Mouse (Mus musculus) layer of hippocampus, postnatal 36 days (tissue): ENCODE measurements around the gene Slc7a5. TPM values are rescaled to one million over a fixed set of nuclear protein-coding genes. Genes with fewer than 3 reads are reported as not detected.

ENCODE experiments used
- DNase-seq, 2 experiments: peaks; one replicate each; pipeline ENCODE4 v3.0.0; 2022
- total RNA-seq, 2 experiments: library from RNA; stranded (reverse); gene quantifications; 2 replicates each; pipeline ENCODE4 v1.2.3; 2021

The Slc7a5 gene
- total RNA-seq, result 10 to 100 TPM; 60.2 to 70.4 TPM

- DNase-seq, result peak; percentile 94 to 95
Measured at GRCm38 (mm10) chr8:121907587-121908248, at the start of gene Slc7a5. Gene Slc7a5 (minus strand): TSS chr8:121907694.

GRCm38 (mm10) chr8:121955825-121956500 is 48.5 kb upstream of the Slc7a5 start:
- DNase-seq, result no peak

DNA sequence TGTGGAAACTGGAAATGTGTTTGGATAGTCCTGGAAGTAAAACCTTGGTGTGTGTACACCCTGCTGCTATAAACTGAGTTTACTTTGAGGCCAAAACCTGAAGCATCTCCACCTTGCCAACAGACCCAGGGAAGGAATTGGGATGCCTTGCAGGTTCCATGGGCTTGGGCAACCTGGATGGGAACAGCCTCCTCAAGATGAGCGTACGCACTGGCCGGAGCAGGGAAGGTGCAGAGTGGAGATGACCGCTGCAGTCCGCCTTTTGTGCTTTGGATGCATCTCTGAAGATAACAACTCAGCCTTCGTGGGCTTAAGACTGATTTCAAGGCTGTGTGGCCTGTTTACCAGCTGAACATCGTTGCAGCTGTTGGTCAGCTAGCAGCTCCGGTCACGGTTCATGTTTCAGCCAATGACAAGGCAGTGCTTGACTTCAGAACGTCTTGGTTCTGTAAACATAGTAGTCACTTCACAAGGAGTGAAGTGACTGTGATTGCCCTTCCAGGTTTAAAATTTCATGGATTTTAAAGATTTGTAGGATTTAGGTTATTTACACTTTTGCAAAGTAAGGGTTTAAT is 47.6 kb upstream of the Slc7a5 start:
- DNase-seq, result no peak

DNA sequence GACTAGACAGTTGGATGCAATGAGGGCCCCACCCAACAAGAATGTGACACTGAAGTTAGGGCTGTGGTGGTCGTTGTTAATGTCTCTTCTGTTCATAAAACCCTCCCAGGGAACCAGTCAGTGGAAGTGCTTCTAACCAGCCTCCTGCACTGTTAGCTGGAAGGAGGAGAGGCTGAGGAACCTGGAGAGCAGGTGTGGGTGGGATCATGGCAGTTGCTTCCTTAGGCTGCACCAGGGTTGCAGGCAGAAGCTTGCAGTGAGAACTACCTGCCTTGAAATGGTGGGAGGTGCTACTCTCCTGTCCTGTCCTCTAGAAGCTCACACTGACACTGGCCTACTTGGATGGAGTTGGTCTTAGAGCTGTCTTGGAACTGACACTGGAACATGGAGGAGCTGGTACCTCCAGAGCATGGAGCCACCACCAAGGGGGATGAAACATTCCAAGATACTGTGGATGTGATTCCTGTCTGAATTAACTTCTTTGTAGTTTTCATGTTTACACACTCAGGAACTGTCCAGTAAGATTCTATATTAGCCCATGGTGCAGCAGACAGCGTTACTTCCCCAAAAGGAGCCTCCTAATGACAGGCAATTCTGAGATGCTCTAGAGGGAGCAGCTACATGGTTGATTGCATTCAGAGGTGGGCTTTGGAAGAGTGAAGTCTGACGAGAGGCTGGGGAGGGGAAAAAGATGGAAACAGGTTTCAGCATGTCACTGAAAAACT is 46.5 kb upstream of the Slc7a5 start:
- no peak for DNase-seq

- DNase-seq, result no peak
Measured at GRCm38 (mm10) chr8:121952800-121953199, 45.3 kb upstream of the Slc7a5 start.

DNA sequence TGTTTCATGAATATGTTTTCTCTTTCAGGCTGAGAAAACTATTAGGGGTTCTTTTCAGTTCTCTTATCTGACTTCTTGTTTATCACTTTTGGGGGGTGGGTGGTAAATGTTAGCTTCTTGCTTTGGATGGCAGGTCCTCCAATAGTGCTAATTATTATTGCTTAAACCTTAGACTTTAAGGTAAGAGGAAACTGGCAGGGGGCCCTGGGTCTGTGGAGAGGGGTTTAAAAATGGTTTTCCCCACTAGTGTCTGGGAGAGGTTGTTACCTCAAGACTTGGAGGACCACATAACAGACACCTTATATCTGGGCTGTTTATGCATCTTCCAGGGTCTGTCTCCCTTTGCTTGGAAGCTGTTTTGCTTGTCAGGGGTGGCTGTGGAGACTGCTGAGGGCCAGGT is 44.6 kb upstream of the Slc7a5 start:
- no peak for DNase-seq

GRCm38 (mm10) chr8:121951656-121952009 is 44.1 kb upstream of the Slc7a5 start:
- no peak for DNase-seq

GRCm38 (mm10) chr8:121950749-121951655 is 43.5 kb upstream of the Slc7a5 start:
- DNase-seq, result peak; percentile 44 to 60

DNA sequence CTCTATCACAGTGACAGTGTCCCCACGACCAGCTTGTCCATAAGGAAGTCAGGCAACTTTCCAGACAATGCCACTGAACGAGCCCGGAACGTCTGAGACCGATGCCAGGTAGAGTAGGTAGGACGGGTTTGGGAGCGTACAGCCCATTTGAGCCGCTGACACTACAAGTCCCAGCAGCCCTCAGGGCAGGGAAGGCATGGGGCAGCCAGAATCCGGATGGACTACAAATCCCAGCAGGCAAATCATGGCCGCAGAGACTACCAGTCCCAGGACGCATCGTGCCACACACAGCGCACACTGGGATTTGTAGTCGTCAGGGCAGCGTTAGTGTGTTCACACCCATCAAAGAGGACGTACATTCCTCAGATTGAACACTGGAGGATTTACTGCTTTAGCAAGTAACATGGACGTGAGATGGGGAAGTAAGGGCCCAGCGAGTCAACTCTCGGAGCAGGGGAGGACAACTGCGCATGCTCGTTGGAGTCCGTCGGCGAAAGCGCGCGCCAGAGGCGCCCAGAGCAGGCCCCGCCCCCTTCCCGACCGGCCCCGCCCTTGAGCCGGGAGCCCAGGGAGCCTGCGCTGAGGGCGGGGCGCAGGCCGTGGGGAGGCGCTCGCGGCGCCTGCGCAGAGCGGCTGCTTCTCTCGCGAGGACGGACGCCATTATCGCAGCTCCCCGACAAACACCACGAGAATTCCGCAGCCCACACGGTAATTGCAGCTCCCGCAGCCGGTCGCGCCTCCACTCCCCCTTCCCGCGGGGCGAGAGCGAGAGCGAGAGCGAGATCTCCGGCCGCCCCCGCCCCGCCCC is 42.7 kb upstream of the Slc7a5 start:
- DNase-seq, result peak; percentile 98

- DNase-seq, result no peak
Measured at GRCm38 (mm10) chr8:121949222-121949800, 41.8 kb upstream of the Slc7a5 start, which contains the start of gene Banp. Gene Banp (plus strand): TSS chr8:121949750.

DNA sequence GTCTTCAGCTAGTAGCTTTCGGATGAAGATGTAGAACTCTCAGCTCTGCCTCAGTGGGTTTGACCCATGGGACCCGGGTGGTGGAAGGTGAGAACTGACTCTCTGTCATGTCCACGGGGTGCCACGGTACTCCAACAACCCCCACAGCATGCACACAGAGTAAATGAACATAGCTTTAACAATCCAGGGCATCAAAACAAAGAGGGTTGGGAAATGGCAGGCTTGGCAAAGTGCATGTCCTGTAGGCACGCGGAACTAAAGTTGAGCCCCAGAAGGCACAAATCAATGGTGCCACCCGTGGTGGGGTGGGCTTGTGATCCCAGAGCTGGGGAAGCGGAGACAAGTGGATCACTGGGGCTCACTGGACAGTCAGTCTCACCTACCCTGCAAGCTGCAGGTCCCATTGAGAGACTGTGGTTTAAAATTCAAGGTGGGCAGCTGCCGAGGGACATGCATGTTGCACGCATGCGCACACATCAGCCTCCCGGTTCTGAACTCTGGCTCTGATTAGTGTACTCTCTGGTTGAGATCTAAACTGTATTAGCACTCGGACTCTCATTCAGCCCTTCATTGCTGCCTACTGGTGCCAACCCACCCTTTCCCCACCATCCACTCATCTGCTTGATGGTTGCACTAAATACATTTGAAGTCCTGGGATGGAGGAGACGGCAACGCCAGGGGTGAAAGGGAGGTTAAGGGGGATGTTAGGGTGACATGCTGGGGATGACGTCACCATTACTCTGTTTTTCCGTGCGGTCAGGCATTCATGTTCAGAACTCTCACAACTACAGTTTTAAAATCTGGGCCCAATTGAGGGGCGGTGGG is 41.0 kb upstream of the Slc7a5 start:
- DNase-seq, result no peak

DNA sequence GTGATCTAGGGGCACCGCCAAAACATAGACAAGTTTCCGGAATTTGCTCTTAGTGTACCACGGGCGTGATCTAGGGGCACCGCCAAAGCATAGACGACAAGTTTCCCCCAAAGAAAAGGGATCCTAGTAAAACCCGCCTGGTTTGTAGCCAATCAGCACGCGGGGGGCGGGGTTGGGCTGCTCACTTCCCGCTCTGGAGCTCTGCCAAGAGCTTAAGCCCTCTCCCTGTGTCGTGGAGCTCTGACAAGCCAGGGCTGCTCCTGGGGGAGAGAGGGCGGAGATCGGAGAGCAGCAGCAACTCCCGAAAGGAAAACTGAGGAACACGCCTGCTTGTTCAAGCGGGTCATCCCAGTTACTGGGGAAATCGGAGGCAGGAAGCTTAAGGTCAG is 40.3 kb upstream of the Slc7a5 start:
- peak; percentile 64 to 71 for DNase-seq

DNA sequence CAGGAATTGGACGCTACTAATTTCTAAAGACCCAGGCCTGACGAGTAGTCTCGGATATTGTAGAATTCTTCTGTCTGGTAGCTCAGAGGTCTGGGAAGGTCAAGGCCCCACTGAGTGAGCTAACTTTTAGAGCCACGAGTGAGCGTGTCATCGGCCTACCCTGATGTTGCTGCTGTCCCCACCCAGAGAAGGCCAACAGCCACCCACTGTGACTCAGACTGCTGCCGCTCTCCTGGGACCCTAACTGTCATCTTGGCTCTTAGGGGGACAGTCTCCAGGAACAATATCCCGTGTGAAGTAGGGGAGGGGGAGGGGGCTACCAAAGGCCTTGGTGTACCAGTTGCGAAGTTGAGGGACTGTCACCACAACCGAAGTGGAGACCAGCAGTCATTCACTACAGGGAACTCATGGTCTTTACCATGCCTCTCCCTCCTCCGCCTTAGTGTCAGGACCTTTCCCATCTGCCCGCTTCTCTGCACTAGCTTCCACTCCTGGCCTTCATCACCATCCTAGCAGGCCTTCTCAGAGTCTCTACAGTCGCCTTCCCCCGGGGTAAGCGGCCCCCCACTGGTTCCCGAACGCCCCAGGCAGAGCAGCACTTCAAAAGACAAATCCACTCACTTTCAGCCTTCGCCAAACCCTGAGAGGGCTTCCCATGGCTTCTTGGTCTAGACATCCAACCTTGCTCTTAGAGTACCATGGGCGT is 39.7 kb upstream of the Slc7a5 start:
- DNase-seq, result no peak

- DNase-seq, result no peak
Measured at GRCm38 (mm10) chr8:121946351-121946750, 38.9 kb upstream of the Slc7a5 start.

DNA sequence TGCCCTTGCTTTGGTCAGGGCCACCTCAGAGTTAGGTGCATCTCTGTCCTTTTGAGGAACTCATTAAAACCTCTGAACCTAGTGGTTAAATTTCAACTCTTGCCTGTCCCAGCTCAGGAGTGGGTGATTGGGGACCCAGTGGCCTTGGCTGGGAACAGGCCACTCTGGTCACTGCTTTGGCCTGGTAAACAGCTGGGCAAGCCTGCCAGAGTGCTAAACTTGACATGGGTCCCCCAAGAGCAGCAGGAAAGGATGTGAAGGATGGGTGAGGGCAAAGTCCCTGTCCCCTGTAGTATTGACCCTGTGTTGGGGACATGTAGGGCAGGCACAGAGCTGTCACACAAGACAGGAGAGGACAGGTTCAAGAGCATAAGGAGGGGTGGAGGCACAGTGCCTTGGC is 37.3 kb upstream of the Slc7a5 start, which contains the start of gene Car5a:
Gene Car5a (minus strand): TSS at position 74 of the 400 bp plus-strand sequence.
- no peak for DNase-seq

DNA sequence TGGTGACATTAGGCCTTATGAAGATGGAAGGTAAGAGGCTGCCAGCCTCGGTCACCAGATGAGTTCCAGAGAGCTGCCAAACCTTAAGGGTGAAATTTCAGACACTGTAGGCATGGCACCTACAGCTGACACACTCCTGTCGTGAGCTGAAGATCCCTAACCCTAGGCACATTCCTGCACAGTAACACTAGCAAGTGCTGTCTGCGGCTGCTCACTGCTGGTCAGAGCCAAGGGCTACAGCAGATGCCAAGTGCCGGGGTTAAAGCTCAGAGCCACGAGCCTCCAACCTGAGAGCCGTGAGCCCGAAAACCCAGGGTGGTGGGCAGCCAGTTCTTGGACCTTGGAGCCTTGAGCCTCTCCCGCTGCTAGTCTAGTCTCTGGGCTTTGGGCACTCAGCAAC is 36.2 kb upstream of the Slc7a5 start:
- DNase-seq, result no peak

DNA sequence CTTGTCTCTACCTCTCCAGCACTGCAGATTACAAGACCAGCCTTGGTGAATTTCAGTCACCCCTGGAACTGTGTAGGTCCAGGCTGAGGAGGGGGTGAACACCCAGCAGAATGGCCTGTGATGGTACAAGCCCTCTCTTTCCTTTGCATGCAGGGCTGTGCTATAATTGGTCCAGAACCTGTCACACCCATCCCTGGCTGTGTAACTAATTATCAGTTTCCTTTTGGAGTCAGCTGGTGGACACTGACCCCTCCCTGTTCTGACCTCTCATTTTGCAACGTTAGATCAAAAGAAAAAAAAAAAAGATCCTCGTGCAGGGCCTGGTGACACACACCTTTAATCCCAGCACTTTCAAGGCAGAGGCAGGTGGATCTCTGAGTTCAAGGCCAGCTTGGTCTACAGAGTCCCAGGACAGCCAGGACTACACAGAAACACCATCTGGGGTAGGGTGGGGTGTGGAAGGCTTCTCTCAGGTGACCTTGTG is 35.6 kb upstream of the Slc7a5 start:
- no peak for DNase-seq

- DNase-seq, result no peak
Measured at GRCm38 (mm10) chr8:121938732-121939131, 31.2 kb upstream of the Slc7a5 start.

DNA sequence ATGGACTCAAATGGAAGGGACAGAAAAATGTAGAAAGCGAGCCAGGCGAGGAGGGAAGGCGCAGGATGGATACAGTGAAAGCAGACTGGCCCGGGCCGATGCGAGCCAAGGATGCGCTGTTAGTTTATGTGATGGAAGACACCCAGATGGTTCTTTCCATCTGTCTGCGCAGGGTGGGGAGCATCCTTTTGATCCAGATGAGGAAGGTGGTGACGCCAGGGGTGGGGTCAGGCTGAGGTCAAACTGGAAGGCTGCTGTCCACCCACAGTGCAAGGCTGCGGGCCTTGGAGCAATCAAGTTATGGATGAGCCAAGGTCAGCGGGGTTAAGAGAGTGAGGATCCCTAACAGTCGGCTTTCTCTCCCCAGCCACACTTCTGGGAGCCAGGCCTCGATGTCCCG is 28.9 kb upstream of the Slc7a5 start:
- DNase-seq, result no peak
